Comparison of ENCODE assay signal across 10 mouse cellular contexts in the genomic region with DNA sequence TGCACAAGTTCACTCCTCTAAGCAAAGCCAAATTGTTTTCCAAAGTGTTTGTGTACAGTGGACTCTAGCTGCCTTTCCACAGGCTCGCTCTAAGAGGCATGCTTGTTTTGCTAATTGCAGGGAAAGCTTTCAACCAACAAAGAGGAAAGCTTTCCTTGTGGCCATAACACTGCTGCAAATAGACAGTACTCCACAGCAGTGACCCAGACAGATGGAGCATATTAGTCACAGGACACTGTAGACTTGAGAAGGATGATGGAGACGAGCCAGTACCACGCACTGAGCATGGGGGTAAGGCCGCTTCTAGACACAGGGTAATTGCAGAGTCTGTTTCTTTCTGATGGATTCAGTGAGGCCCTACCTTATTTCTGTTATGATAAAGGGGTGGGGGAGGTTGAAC. TPM values are rescaled to one million over a fixed set of nuclear protein-coding genes. Genes with fewer than 3 reads are reported as not detected.
A peak's percentile ranks its signal among the peaks of the same experiment; 100 is the strongest.
DNase-seq lines count a peak whose midpoint lies in the region; ATAC-seq lines count a peak whose summit lies in the region.
"Had no signal": no experiment of that assay in that cellular context is flagged by ENCODE, and none has a peak within 500 bp of the region (broad histone marks: within the 10 kb centered on the region; RNA-seq: fewer than 3 reads in every experiment).

No protein-coding gene starts in this region.

- peak; percentile 85 for ATAC-seq in hindbrain, embryonic 16.5 days

- no peaks in the 10 kb centered on the region for H3K36me3 ChIP-seq in hindbrain, embryonic 16.5 days (ENCODE audit: control insufficient read depth, insufficient read depth, low read length)
- H3K36me3 ChIP-seq: liver, embryonic 13.5 days had no signal

- H3K4me1 ChIP-seq in hindbrain, embryonic 16.5 days (ENCODE audit: control insufficient read depth, insufficient read depth, low read depth, low read length), result peaks cover 6% of the 10 kb centered on the region

- H3K9ac ChIP-seq in hindbrain, embryonic 16.5 days (ENCODE audit: low read depth, low read length), result no peak overlapping the region
- H3K9ac ChIP-seq: liver, embryonic 13.5 days had no signal

- WGBS in hindbrain, embryonic 16.5 days, result 57% methylated on average over 4 of the region's 4 CpGs

- no peaks in the 10 kb centered on the region for H3K27me3 ChIP-seq in hindbrain, embryonic 16.5 days (replicated peaks; ENCODE audit: control insufficient read depth, insufficient read depth, low read length)
- H3K27me3 ChIP-seq: liver, embryonic 13.5 days had no signal

- intact Hi-C loops in heart, postnatal 14 days (cut with DNase I), result no loop called here

- H3K9me3 ChIP-seq in hindbrain, embryonic 16.5 days (ENCODE audit: control insufficient read depth, low read length), result no peaks in the 10 kb centered on the region
- H3K9me3 ChIP-seq: liver, embryonic 13.5 days had no signal

- H3K4me2 ChIP-seq in hindbrain, embryonic 16.5 days (ENCODE audit: low read length), result no peak overlapping the region
- H3K4me2 ChIP-seq: liver, embryonic 13.5 days had no signal

- H3K27ac ChIP-seq in hindbrain, embryonic 16.5 days (ENCODE audit: low read depth, low read length), result peak overlapping the region; percentile 59
- H3K27ac ChIP-seq: liver, embryonic 13.5 days had no signal

- peak; percentile 31 to 42 for DNase-seq in heart, adult 18-20 months
- DNase-seq in heart, postnatal 14 days, result no peak
- peak; percentile 32 for DNase-seq in right cerebral cortex, adult 18-20 months
- DNase-seq in right cerebral cortex, postnatal 25 days, result no peak
- DNase-seq in urinary bladder, adult 2 months (ENCODE audit: low spot score), result no peak
- no peak for DNase-seq in liver
- DNase-seq in spleen, postnatal 4 days (ENCODE audit: low spot score in 2 of 2), result no peak
- DNase-seq: kidney, postnatal 10 days; liver, embryonic 13.5 days had no signal

- H3K4me3 ChIP-seq in hindbrain, embryonic 16.5 days (ENCODE audit: low read length), result no peak overlapping the region
- H3K4me3 ChIP-seq: liver, embryonic 13.5 days had no signal

RNA-seq across cellular contexts. Expression of gene Sgms1, which starts 33.3 kb away (rescaled TPM):
- 10 to 100 TPM; 55.3 to 63.9 TPM for total RNA-seq in heart, adult 18-20 months (2021)
- 10 to 100 TPM; 75.1 to 77.5 TPM for total RNA-seq in heart, postnatal 14 days (2021)
- polyA plus RNA-seq in hindbrain, embryonic 16.5 days (2015; fragmentation: Nextera tagmentation; extraction: Ambion mirVana), result 21.7 and 22.9 TPM in 2 replicates
- polyA plus RNA-seq in urinary bladder, adult 2 months (2012; rRNA removed), result 22.2 and 26.6 TPM in 2 replicates

Comparison
In these comparisons a context has a peak if more than half of its experiments do, and no peak if none do; other contexts are left out.
1. DNase-seq: peak in heart, adult 18-20 months (2 of 2) and right cerebral cortex, adult 18-20 months (single experiment); none in heart, postnatal 14 days (0 of 2), right cerebral cortex, postnatal 25 days (single experiment), urinary bladder, adult 2 months (single experiment), liver (single experiment) and spleen, postnatal 4 days (0 of 2).